13 mouse cellular contexts compared by ENCODE assay signal in the genomic region with DNA sequence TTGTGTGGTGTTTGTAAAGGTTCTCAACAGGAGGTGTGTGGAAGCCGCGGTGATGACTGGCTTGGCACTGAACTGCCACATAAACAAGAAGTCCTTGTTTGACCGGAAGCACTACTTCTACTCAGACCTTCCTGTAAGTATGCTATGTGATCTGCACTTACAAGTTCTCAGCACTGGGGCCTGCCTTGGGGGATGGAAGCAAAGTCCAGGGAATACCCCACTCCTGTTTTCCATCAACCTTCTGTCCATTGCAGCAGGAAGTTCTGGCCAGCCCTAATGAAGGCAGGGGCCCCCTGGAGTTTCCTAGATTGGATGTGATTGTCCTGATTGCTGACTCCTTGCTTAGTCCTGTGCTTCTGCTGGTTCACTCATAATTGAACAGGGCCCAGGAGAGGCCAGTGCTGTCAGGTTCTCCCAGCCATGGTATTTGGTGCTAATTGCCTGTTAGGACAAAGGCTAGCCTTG. TPM values are rescaled to one million over a fixed set of nuclear protein-coding genes. Genes with fewer than 3 reads are reported as not detected.
DNase-seq lines count a peak whose midpoint lies in the region; ATAC-seq and TF ChIP-seq lines count a peak whose summit lies in the region.
"Had no signal": no experiment of that assay in that cellular context is flagged by ENCODE, and none has a peak within 500 bp of the region (broad histone marks: within the 10 kb centered on the region; RNA-seq: fewer than 3 reads in every experiment).

No protein-coding gene starts in this region.

- 0 out of 2 replicates have a peak overlapping the region, but pooled peaks have one; percentile 8 for H3K9ac ChIP-seq in heart, postnatal 0 days (replicated peaks; ENCODE audit: low read depth, low read length)
- H3K9ac ChIP-seq in heart, adult 2 months (ENCODE audit: low read depth, low read length) = no peak overlapping the region
- no peak overlapping the region for H3K9ac ChIP-seq in intestine, embryonic 16.5 days (ENCODE audit: low read depth, low read length)
- H3K9ac ChIP-seq: embryonic facial prominence, embryonic 13.5 days; liver, embryonic 13.5 days had no signal

- H3K27ac ChIP-seq in heart, postnatal 0 days (ENCODE audit: low read depth) = peak overlapping the region; percentile 72
- no peak overlapping the region for H3K27ac ChIP-seq in heart, adult 2 months
- peak overlapping the region; percentile 8; the same call in 1 of the 2 replicates for H3K27ac ChIP-seq in intestine, embryonic 16.5 days (ENCODE audit: low read length)
- H3K27ac ChIP-seq: embryonic facial prominence, embryonic 13.5 days; liver, embryonic 13.5 days had no signal

- H3K4me2 ChIP-seq in heart, postnatal 0 days (ENCODE audit: low read depth, low read length) = no peak overlapping the region
- no peak overlapping the region for H3K4me2 ChIP-seq in intestine, embryonic 16.5 days (ENCODE audit: low read depth, low read length)
- H3K4me2 ChIP-seq: embryonic facial prominence, embryonic 13.5 days; liver, embryonic 13.5 days had no signal

- H3K4me1 ChIP-seq in heart, postnatal 0 days (ENCODE audit: control insufficient read depth, insufficient read depth) = peaks cover 24% of the 10 kb centered on the region
- no peaks in the 10 kb centered on the region; the same call in 1 of the 2 replicates for H3K4me1 ChIP-seq in heart, adult 2 months (ENCODE audit: control insufficient read depth, insufficient read depth, low read length)
- H3K4me1 ChIP-seq in intestine, embryonic 16.5 days (ENCODE audit: control insufficient read depth, insufficient read depth, low read length) = peaks cover 9% of the 10 kb centered on the region; the same call in 1 of the 2 replicates

- no peak for DNase-seq in heart, postnatal 0 days (ENCODE audit: low spot score)
- no peak for DNase-seq in heart, adult 2 months
- DNase-seq in brain, embryonic 14.5 days (ENCODE audit: low read depth) = peak; percentile 67
- DNase-seq in embryo, embryonic 9.5 days (ENCODE audit: extremely low spot score) = peak; percentile 39
- DNase-seq in kidney, postnatal 36 days = no peak
- no peak for DNase-seq in gastrocnemius, adult 8-10 months (ENCODE audit: low spot score in 2 of 2)
- DNase-seq in frontal cortex, postnatal 14 days (ENCODE audit: low spot score in 2 of 2) = no peak
- DNase-seq: adrenal gland, adult 2 months; kidney, adult 8-10 months; liver, embryonic 13.5 days had no signal

- no peaks in the 10 kb centered on the region for H3K36me3 ChIP-seq in heart, postnatal 0 days (replicated peaks; ENCODE audit: control insufficient read depth, insufficient read depth, low read length)
- no peaks in the 10 kb centered on the region for H3K36me3 ChIP-seq in heart, adult 2 months (ENCODE audit: control insufficient read depth, insufficient read depth, low read length)
- H3K36me3 ChIP-seq in intestine, embryonic 16.5 days (ENCODE audit: control insufficient read depth, insufficient read depth, low read length) = no peaks in the 10 kb centered on the region

- no peak for TF ChIP-seq POLR2A in heart, adult 2 months (IDR thresholded peaks at IDR 0.05; ENCODE audit: insufficient read depth, low read depth, low read length)
- TF ChIP-seq POLR2A in brain, embryonic 14.5 days (IDR thresholded peaks at IDR 0.05; ENCODE audit: borderline replicate concordance, extremely low read depth, insufficient read depth, insufficient read length, poor library complexity, severe bottlenecking) = no peak

- H3K4me3 ChIP-seq in heart, postnatal 0 days (ENCODE audit: low read depth, low read length) = no peak overlapping the region
- H3K4me3 ChIP-seq in heart, adult 2 months = no peak overlapping the region
- no peak overlapping the region for H3K4me3 ChIP-seq in intestine, embryonic 16.5 days (ENCODE audit: low read length)
- H3K4me3 ChIP-seq: embryonic facial prominence, embryonic 13.5 days; liver, embryonic 13.5 days; myocyte had no signal

- TF ChIP-seq EP300 in heart, postnatal 0 days (IDR thresholded peaks at IDR 0.05; ENCODE audit: low read depth) = no peak
- TF ChIP-seq EP300 in heart, adult 2 months (IDR thresholded peaks at IDR 0.05; ENCODE audit: insufficient read depth, low read depth, low read length) = no peak

- 11% methylated on average over 3 of the region's 3 CpGs for WGBS in heart, postnatal 0 days
- 27% methylated on average over 3 of the region's 3 CpGs for WGBS in heart, adult 2 months
- 33% methylated on average over 3 of the region's 3 CpGs for WGBS in intestine, embryonic 16.5 days

- intact Hi-C loops in heart, adult 2 months (cut with DNase I) = no loop called here

- no peak for TF ChIP-seq CTCF in heart, postnatal 0 days (IDR thresholded peaks at IDR 0.05; ENCODE audit: low read depth)
- TF ChIP-seq CTCF in heart, adult 2 months (IDR thresholded peaks at IDR 0.05) = no peak
- TF ChIP-seq CTCF in brain, embryonic 14.5 days (IDR thresholded peaks at IDR 0.05; ENCODE audit: borderline replicate concordance, extremely low read depth, insufficient read depth, insufficient read length) = no peak

- H3K27me3 ChIP-seq in heart, postnatal 0 days (ENCODE audit: control insufficient read depth, insufficient read depth, low read length) = no peaks in the 10 kb centered on the region
- no peaks in the 10 kb centered on the region for H3K27me3 ChIP-seq in heart, adult 2 months (ENCODE audit: control insufficient read depth, insufficient read depth, low read length)
- no peaks in the 10 kb centered on the region for H3K27me3 ChIP-seq in intestine, embryonic 16.5 days (replicated peaks; ENCODE audit: control insufficient read depth, insufficient read depth, low read length)
- H3K27me3 ChIP-seq: embryonic facial prominence, embryonic 13.5 days; liver, embryonic 13.5 days had no signal

- ATAC-seq in heart, postnatal 0 days (ENCODE audit: insufficient read depth, low read depth) = 0 out of 2 replicates have a peak, but pooled peaks have one; percentile 36
- ATAC-seq in intestine, embryonic 16.5 days = peak; percentile 71

- no peaks in the 10 kb centered on the region for H3K79me2 ChIP-seq in heart, adult 2 months (replicated peaks; ENCODE audit: control insufficient read depth, insufficient read depth, low read length)

- H3K9me3 ChIP-seq in heart, postnatal 0 days (replicated peaks; ENCODE audit: control insufficient read depth, low read length) = no peaks in the 10 kb centered on the region
- no peaks in the 10 kb centered on the region for H3K9me3 ChIP-seq in intestine, embryonic 16.5 days (ENCODE audit: control insufficient read depth, low read length)
- H3K9me3 ChIP-seq: embryonic facial prominence, embryonic 13.5 days; liver, embryonic 13.5 days had no signal

RNA-seq across cellular contexts. Expression of gene Gatb, which starts 28.0 kb away (rescaled TPM):
- 27.9 and 123 TPM in 2 replicates for total RNA-seq in heart, postnatal 0 days (2014; rRNA removed; ENCODE audit: low replicate concordance)
- 40.3 and 45.3 TPM in 2 replicates for polyA plus RNA-seq in heart, postnatal 0 days (2015; fragmentation: Nextera tagmentation; extraction: Ambion mirVana)
- 10 to 100 TPM; 45.6 to 49.7 TPM for total RNA-seq in heart, adult 2 months (2021)
- 22.0 and 40.1 TPM in 2 replicates for polyA plus RNA-seq in heart, adult 2 months (2012; rRNA removed)
- 7.7 and 10.9 TPM in 2 replicates for polyA plus RNA-seq in brain, embryonic 14.5 days (2012; rRNA removed)
- polyA plus RNA-seq in intestine, embryonic 16.5 days (2015; fragmentation: Nextera tagmentation; extraction: Ambion mirVana) = 34.2 and 37.8 TPM in 2 replicates
- total RNA-seq in gastrocnemius, adult 8-10 months (2022) = 10 to 100 TPM; 13.6 to 20.4 (median 17.5) TPM

Comparison
In these comparisons a context has a peak if more than half of its experiments do, and no peak if none do; other contexts are left out.
1. DNase-seq: peak in brain, embryonic 14.5 days (single experiment) and embryo, embryonic 9.5 days (single experiment); none in heart, postnatal 0 days (single experiment), heart, adult 2 months (0 of 2), kidney, postnatal 36 days (0 of 2), gastrocnemius, adult 8-10 months (0 of 2) and frontal cortex, postnatal 14 days (0 of 2).